Mouse (Mus musculus): ENCODE measurements around the gene Mif.

DNA sequence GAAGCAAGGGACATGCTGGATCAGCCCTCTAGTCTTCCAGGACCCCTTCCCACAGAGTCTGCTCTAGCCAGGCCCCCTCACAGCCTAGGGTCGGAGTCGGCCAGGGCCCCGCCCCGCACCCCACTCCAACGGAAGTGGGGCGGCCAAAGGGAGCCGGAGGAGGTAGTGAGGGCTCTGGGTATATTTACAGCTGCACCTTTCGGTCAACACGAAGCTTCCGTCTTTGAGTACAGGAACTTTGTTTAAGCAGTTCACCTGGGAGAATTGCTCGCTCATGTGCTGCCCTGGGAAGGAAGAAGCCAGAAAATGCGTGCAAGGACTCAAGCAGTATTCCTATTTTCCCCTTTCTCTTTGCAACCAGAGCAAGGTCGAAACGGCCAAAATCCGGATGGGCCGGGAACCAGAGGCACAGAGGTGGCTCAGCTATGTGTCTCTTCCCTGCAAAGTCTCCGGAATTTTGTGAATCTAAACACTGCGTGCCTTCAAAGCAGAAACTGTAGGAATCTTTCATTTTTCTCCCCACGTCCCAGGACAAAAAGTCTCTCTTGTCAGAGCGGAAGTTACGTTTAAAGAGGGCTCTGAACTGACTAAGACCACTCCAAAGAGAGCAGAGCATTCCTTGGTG, 26.5 kb downstream of the Mif start:
- TF ChIP-seq CTCF (IDR thresholded peaks at IDR 0.05; ENCODE audit: low read depth) (no peak), EP300 (optimal IDR thresholded peaks at IDR 0.05) (no peak)

Measured in stomach, postnatal 0 days (tissue).